Mouse (Mus musculus) left cerebral cortex, postnatal 25 days (tissue): Measurements from ENCODE around the gene Wdpcp. TPM values are rescaled to one million over a fixed set of nuclear protein-coding genes. Genes with fewer than 3 reads are reported as not detected.

Source experiments
- DNase-seq, 2 experiments: peaks; one replicate each; pipeline ENCODE4 v3.0.0; 2022; ENCODE audit warnings: low spot score in 2 of 2, mixed read lengths in 1 of 2
- intact Hi-C: fragments of 180-260 bp; cut with DNase I; formaldehyde crosslinking; loops from one replicate; pipeline ENCODE4 v1.15.1; 2025
- total RNA-seq, 2 experiments: library from RNA; stranded (reverse); gene quantifications; 2 replicates each; pipeline ENCODE4 v1.2.3; 2021

Wdpcp gene
- total RNA-seq, 2 experiments from 2014 or later, result 12.4 to 12.7 TPM

DNA sequence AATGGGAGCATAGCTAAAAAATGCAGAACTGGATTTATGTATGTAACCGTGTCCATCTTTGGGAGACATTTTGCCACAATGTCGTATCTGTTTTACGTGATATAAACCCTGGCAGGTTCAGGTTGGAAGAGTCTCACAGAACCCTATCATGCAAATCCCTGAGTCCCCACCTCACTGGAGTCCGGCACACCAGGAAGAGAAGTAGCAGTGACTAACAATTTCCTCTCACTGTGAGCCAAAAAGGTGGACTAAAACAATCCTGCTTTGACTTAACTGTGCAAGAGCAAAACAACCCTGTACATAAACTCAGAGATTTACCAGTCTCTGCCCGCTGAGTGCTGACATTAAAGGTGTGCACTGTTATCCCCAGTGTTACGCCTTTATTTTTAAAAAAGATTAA, 5.1 kb upstream of the Wdpcp start:
- intact Hi-C loops, result no loop called here
- DNase-seq, result no peak

- DNase-seq, result no peak
Measured at GRCm38 (mm10) chr11:21567733-21568132, 4.3 kb upstream of the Wdpcp start.

DNA sequence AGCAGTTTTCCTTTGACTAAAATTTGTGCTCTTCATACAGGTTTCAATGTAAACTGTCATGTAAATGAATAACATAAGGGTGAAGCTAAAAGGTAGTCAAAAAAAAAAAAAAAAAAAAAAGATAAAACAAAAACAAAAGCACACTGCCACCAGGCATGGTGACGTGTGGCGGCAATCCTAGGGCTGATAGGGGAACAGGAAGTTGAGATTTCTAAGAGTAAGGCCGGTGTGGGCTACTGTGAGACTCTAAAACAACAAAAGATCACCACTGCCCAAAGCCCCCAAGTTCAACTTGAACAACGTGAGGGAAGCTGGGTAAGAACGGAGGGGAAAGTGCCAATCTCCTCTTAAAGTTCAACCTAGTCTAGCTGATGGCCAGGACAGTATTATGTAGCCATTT, 3.0 kb upstream of the Wdpcp start:
- intact Hi-C loops, result no loop called here
- DNase-seq, result no peak

More at GRCm38 (mm10) chr11:21567733-21568132, 4.3 kb upstream of the Wdpcp start:
- intact Hi-C loops, result no loop called here

- intact Hi-C loops, result loop anchor here (5.0 kb wide), 1 partner anchor 197 kb away; the partner anchor contains the start of gene Ugp2
- DNase-seq, result peak; percentile 56 to 81
Measured at GRCm38 (mm10) chr11:21569456-21570108, 2.5 kb upstream of the Wdpcp start.

GRCm38 (mm10) chr11:21570109-21570474, 1.9 kb upstream of the Wdpcp start:
- no peak for DNase-seq
- intact Hi-C loops, result loop anchor here (5.0 kb wide), 1 partner anchor 198 kb away; the partner anchor contains the start of gene Ugp2

DNA sequence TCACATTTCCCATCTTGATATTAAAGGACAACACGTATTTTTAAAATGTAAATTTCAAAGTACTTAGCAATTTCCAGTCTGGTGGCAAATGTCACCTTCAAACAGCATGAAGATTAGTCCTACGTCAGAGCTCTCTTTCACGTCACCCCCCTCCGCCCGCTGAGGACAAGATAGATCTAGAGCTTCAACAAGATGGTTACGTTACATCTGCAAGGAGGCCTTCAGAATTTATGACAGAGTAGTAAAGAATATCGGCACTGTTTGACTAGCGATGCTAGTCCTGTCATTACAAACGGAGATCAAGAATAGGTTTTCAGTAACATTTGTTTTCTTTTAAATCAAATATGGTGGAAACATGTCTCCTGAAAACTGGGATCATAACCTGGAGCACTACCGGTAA, 1.1 kb upstream of the Wdpcp start:
- DNase-seq, result peak; percentile 51 to 84
- intact Hi-C loops, result loop anchor here (5.0 kb wide), 1 partner anchor 199 kb away; the partner anchor contains the start of gene Ugp2

DNA sequence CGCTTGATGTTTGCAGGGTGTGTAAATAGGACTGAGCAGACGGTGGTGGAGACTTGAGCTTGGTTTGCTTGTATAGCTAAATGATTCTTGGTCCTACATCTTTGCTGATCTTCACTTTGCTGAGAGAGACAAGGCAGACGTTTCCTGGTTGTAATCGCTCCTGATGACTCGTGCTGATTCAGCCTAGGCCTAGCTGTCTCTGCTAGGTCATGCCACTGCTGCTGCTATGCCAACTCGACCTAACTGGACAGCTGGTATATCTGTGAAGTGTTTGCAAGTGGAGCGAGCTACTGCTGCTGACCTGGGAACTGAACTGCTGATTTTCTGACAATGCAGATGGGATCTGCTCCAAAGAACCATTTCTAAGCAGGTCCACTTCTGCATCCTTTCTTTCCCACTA, 9.4 kb downstream of the Wdpcp start:
- intact Hi-C loops, result no loop called here
- DNase-seq, result no peak

- DNase-seq, result no peak
- intact Hi-C loops, result no loop called here
Measured at GRCm38 (mm10) chr11:21583286-21583685, 11.3 kb downstream of the Wdpcp start.

DNA sequence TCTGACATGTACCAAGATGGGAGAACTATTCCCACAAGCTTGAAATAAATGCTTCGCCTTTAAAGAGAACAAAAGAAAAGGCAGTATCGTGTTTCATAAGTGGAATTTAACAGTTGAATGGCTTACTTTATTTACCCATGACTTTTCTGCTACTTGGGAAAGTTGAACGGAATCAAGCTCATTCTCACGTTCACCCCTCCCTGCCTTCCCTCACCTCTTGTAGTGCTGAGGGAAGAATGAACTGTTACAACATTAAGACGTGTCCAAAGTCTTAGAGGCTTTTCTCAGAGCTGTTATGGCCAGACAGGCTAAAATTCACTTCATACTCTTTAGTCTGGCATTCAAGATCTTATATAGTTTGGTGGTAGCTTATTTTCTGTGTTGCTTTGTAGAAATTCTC, 30.5 kb downstream of the Wdpcp start:
- no peak for DNase-seq
- intact Hi-C loops, result no loop called here

GRCm38 (mm10) chr11:21615915-21616314, 43.9 kb downstream of the Wdpcp start:
- no peak for DNase-seq
- intact Hi-C loops, result no loop called here

DNA sequence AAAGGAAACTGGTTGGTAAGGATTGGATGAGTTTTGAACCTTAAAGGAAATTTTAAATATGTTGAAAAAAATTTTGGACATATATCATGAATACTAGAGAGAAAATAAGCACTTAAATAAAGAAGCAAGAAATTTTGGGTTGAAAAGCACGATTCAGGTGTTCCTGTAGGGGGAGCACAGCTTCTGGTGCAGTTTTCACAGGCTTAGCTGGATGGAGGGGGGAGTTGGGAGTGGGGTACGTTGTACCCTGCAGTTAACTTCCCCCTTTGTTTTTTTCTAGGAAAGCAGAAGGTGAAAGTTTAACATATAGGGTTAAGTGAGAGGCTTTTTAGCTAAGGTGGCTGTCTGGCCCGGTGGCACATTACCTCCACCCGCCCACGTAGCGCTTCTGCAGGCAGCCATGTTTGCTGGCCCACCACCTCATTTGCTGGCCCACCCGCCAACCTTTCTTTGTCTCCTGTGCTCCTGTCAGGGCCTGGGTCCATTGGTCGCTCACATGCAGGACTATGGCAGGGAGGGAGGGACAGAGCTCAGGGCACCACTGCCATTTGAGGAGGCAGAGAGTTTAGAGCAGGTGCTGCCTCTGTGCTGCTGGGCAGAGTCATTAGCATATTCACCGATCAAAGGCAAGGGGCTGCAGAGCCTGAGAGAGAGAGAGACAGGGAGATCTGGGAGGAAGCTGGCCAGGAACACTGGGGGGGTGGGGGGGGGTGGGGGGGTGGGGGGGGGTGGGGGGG, 62.3 kb downstream of the Wdpcp start:
- DNase-seq, result no peak
- intact Hi-C loops, result no loop called here

DNA sequence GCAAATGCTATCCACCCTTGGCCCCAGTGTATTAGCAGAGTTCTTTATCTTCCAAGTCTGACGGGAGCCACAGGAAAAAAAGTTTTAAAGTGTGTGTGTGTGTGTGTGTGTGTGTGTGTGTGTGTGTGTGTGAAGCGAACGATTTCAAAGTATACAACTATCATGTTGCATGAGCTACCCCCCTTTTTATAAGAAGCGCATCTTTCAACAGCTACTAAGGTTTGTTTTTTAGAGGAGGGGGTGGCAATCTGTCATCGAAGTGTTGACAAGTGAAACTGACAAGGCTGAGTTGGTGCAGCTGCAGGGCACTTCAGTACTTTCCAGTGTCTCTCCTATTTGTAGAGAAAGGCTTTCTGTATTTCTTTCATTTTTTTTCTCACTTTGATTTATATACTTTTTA, 66.3 kb downstream of the Wdpcp start:
- intact Hi-C loops, result no loop called here
- no peak for DNase-seq

GRCm38 (mm10) chr11:21639534-21639933, 67.5 kb downstream of the Wdpcp start:
- intact Hi-C loops, result no loop called here
- DNase-seq, result no peak

DNA sequence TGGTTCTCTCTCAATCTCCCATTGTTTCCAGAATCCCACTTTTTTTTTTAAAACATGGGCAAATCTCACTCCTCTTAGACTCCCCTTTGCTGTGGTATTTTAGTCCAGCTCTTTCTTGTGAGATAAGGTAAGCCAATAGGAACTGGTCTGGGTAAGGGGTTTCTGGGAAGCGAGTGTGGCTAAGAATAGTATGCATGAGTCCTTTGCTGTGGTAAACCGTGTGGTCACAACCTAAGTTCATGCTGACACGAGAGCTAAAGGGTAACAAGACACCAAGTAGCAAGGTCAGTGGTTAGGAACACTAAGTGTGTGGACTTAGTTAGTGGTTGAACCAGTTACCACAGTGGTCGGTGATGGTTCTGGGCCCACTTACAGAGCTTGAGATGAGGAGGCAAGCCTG, 72.2 kb downstream of the Wdpcp start:
- intact Hi-C loops, result no loop called here

GRCm38 (mm10) chr11:21646136-21646535, 74.1 kb downstream of the Wdpcp start:
- intact Hi-C loops, result no loop called here
- DNase-seq, result no peak

More for the DNA sequence above, 72.2 kb downstream of the Wdpcp start:
- DNase-seq, result no peak

DNA sequence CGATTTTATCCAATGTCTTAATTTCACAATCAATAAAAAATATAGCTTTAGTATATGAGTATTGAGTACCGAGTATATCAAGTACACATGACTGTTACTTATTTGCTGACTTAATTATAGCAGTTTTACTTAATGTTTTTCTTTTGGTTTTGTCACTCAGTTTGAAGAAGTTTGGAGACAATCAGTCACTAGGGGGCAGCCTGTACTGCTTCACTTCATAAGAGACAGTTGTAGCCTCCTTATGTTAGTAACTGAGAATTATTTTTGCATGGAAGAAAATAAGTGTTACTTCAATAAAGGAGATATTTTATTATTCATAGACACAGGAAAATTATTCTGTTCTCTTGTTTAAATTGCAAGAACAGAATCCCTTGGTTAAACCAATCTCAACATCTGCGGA, 87.0 kb downstream of the Wdpcp start:
- peak; percentile 45 to 57 for DNase-seq
- intact Hi-C loops, result no loop called here

DNA sequence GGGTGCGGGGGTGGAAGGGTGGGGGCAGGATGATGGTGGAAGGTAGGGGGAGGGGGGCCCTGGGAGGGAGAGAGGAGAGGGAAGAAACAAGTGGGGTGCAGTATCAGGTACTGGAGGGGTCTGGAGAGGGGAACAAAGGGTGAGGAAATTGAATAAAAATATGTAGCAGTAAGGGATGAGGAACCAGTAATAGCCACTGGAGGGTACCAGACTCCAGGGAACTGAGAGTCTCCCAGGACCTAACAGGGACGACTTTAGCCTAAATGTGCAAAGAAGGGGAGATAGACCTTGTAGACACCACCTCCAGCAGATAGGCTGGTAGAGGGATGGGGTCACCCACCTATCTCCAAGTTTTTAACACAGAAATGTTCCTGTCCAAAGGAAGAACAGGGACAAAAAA, 105.0 kb downstream of the Wdpcp start:
- DNase-seq, result no peak
- intact Hi-C loops, result no loop called here

DNA sequence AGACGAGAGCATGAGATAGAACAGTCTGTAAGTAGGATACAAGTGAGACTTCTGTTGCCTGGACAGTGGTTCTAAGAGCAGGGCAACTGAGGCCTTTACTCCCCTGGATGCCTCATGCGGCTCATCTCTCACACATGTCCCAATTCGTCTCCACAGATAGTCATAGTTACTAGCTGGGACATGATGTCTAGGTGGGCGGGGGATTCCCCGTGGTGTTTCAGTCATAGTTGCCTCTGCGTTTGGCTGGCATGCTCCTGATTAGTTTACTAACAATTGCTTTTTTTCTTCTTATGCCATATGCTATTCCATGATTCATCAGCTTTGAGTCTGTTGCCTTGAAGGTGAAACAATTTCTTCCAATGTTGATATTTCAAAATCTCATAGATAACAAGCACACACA, 116.4 kb downstream of the Wdpcp start:
- intact Hi-C loops, result no loop called here
- peak; percentile 32 to 73 for DNase-seq

- intact Hi-C loops, result no loop called here
Measured at GRCm38 (mm10) chr11:21690730-21691129, 118.7 kb downstream of the Wdpcp start.

GRCm38 (mm10) chr11:21694087-21694486, 122.1 kb downstream of the Wdpcp start:
- no peak for DNase-seq

More at GRCm38 (mm10) chr11:21690730-21691129, 118.7 kb downstream of the Wdpcp start:
- DNase-seq, result no peak

GRCm38 (mm10) chr11:21697642-21698041, 125.6 kb downstream of the Wdpcp start:
- no peak for DNase-seq
- intact Hi-C loops, result no loop called here

More at GRCm38 (mm10) chr11:21694087-21694486, 122.1 kb downstream of the Wdpcp start:
- intact Hi-C loops, result no loop called here
